Mouse (Mus musculus) cerebellum, adult 2 months (tissue): ENCODE data around the gene Tspo. TPM values are rescaled to one million over a fixed set of nuclear protein-coding genes. Genes with fewer than 3 reads are reported as not detected.

ENCODE experiments used
- DNase-seq, 2 experiments: peaks; one replicate each; pipeline ENCODE4 v3.0.0; 2021
- H3K27ac ChIP-seq: fragments of 200-500 bp; 2 replicates; pipeline ENCODE4 v1.5.1; 2012; ENCODE audit warnings: low read length, control low read depth, inconsistent platforms; ENCODE audit not compliant: insufficient read depth
- H3K27me3 ChIP-seq: fragments of 200-500 bp; 2 replicates; pipeline ENCODE4 v1.6.1; 2012; ENCODE audit warnings: inconsistent platforms, mild to moderate bottlenecking, low read length, moderate library complexity; ENCODE audit not compliant: control insufficient read depth, insufficient read depth
- H3K4me1 ChIP-seq: fragments of 200-500 bp; 2 replicates; pipeline ENCODE4 v1.6.1; 2011; ENCODE audit warnings: low read length; ENCODE audit not compliant: control insufficient read depth, insufficient read depth
- H3K4me3 ChIP-seq: fragments of 200-500 bp; replicated peaks from 2 replicates; pipeline ENCODE3; 2011; ENCODE audit warnings: mild to moderate bottlenecking, low read depth, low read length, control low read depth; ENCODE audit not compliant: insufficient read depth
- CTCF ChIP-seq: fragments of 200-500 bp; IDR thresholded peaks from 2 replicates; pipeline ENCODE4 v1.5.1; 2011; ENCODE audit warnings: low read depth, mild to moderate bottlenecking, control low read depth, low read length, moderate library complexity, borderline replicate concordance; ENCODE audit not compliant: insufficient read depth
- POLR2A ChIP-seq: fragments of 200-500 bp; IDR thresholded peaks from 2 replicates; pipeline ENCODE4 v1.6.1; 2011; ENCODE audit warnings: low read length, control low read depth, borderline replicate concordance; ENCODE audit not compliant: insufficient read depth
- WGBS: fragments of 180-500 bp; shearing (Covaris S2); methylation state at CpG from one replicate; pipeline ENCODE4 v1.1.7; 2018; 5-methylcytosine and 5-hydroxymethylcytosine counted together
- polyA plus RNA-seq: library from polyadenylated mRNA; depleted of rRNA; stranded (reverse); fragments of >200 nt; gene quantifications from 2 replicates; pipeline ENCODE4 v1.2.3, GENCODE M21; 2012

The Tspo gene
- polyA plus RNA-seq, 1 experiment, result 12.2 TPM

GRCm38 (mm10) chr15:83532606-83533005 is 30.8 kb upstream of the Tspo start:
- Histone ChIP-seq H3K27me3 (no peaks in the 10 kb centered on the region; the same call in 1 of the 2 replicates), H3K4me3 (no peak overlapping the region), H3K27ac (no peak overlapping the region), H3K4me1 (no peaks in the 10 kb centered on the region; the same call in 1 of the 2 replicates)
- no peak for DNase-seq
- WGBS, result 81% methylated on average over 7 of the region's 7 CpGs
- no peak for TF ChIP-seq CTCF
- TF ChIP-seq POLR2A, result no peak

GRCm38 (mm10) chr15:83534960-83535889 is 28.2 kb upstream of the Tspo start:
- no peak overlapping the region for H3K4me3 ChIP-seq
- H3K27me3 ChIP-seq, result no peaks in the 10 kb centered on the region
- no peaks in the 10 kb centered on the region; the same call in 1 of the 2 replicates for H3K4me1 ChIP-seq
- no peak for TF ChIP-seq CTCF
- no peak for TF ChIP-seq POLR2A
- WGBS, result 72% methylated on average over 17 of the region's 17 CpGs
- no peak overlapping the region for H3K27ac ChIP-seq
- no peak for DNase-seq

DNA sequence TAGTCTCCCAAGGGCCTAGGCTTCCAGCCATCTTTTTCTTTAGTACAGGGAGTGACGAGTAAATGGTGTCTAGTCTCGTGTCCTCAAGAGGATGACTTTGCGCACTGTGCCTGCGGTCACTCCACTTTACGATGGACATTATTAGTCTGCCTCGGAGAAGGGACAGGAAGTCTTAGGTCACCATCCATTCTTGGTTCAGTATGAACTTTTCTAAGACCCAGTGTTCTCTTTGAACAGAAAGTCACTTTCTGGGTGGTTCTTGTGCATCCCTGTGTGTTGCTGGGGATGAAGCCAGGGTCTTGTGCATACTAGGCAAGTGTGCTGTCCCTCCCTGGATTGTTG is 27.5 kb upstream of the Tspo start:
- Histone ChIP-seq H3K4me3 (no peak overlapping the region), H3K27ac (no peak overlapping the region), H3K4me1 (no peaks in the 10 kb centered on the region; the same call in 1 of the 2 replicates), H3K27me3 (no peaks in the 10 kb centered on the region)
- 92% methylated on average over 6 of the region's 6 CpGs for WGBS
- DNase-seq, result no peak
- TF ChIP-seq POLR2A (no peak), CTCF (no peak)

GRCm38 (mm10) chr15:83538855-83539254 is 24.5 kb upstream of the Tspo start:
- TF ChIP-seq CTCF (no peak), POLR2A (no peak)
- Histone ChIP-seq H3K4me1 (no peaks in the 10 kb centered on the region; the same call in 1 of the 2 replicates), H3K4me3 (no peak overlapping the region), H3K27me3 (no peaks in the 10 kb centered on the region), H3K27ac (no peak overlapping the region)
- no peak for DNase-seq
- WGBS, result 98% methylated on average over 2 of the region's 2 CpGs

GRCm38 (mm10) chr15:83539905-83540304 is 23.5 kb upstream of the Tspo start:
- DNase-seq, result no peak
- TF ChIP-seq CTCF, result no peak
- no peak for TF ChIP-seq POLR2A
- H3K27me3 ChIP-seq, result no peaks in the 10 kb centered on the region
- H3K4me1 ChIP-seq, result no peaks in the 10 kb centered on the region; the same call in 1 of the 2 replicates
- H3K27ac ChIP-seq, result no peak overlapping the region
- no peak overlapping the region for H3K4me3 ChIP-seq
- WGBS, result 45% methylated on average over 4 of the region's 4 CpGs

DNA sequence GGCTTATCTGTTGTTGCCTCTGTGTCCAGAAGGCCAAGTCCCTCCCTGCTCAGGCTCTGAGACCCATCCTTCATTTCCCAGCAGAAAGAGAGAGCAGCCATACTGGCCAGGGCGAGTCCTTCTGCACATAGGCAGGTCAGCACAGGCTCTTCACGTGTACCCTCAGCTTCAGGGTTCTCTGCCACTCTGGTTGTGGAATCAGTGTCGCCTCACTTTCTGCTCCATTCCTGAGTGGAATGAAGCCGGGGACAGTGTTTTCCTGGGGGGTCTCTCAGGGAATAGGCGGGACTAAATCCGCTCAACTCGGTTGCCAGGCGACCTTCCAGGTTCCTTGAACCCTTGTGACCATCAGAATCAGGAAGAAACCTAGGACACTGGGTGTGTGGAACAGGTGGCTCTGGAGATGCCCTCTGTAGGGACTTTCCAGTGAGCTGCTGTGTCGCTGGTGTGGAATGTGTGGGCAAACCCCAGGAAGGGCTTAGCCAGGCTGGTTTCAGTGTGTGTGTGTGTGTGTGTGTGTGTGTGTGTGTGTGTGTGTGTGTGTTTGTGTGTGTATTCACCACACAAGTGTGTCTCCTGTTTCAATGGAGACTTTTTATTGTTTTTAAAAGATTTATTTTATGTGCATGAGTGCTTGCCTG is 21.6 kb upstream of the Tspo start:
- H3K27me3 ChIP-seq, result no peaks in the 10 kb centered on the region
- WGBS, result 75% methylated on average over 9 of the region's 9 CpGs
- TF ChIP-seq CTCF, result no peak
- H3K4me3 ChIP-seq, result no peak overlapping the region
- DNase-seq, result no peak
- H3K27ac ChIP-seq, result no peak overlapping the region
- H3K4me1 ChIP-seq, result no peaks in the 10 kb centered on the region

DNA sequence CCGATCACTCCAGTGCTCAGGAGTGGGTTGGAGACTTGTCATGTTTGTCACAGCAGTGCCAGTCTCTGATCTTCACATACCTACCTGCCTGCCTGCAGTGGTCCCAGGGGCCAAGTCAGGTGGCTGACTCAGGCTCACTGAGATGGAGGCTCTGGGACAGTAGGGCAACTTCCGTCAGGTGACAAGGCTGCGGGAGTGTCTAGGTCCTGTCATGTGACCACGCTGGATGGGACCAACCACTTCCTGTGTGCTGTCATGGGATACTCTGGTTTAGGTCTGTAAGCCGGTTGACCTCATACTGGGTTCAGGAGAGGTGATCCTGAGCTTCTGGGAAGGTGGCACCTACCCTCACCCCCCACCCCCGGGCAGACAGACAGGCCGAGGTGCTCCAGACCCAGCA is 17.4 kb upstream of the Tspo start:
- H3K4me1 ChIP-seq, result peaks cover 7% of the 10 kb centered on the region
- no peak for TF ChIP-seq CTCF
- TF ChIP-seq POLR2A, result no peak

DNA sequence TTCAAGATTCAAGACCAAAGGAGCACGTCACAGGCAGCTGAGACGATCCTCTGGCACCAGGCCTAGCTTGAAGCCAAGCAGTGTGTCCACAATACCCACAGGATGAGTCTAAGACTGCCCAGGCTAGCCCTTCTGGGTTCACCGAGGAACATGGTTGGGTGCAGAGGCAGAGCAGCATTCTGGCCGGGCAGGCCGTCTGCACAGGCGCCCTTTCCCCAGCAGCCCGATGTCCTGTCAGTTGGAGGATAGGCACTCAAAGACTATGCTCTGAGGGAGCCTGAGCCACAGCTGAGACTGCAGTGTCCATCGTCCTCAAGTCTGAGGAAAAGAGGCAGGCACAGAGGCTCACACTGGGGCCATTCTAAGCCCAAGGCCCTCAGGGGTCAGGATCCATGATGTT is 16.2 kb upstream of the Tspo start:
- H3K27ac ChIP-seq, result no peak overlapping the region
- WGBS, result 91% methylated on average over 8 of the region's 8 CpGs
- H3K4me3 ChIP-seq, result no peak overlapping the region
- no peak for DNase-seq
- no peak for TF ChIP-seq POLR2A
- TF ChIP-seq CTCF, result no peak
- peaks cover 7% of the 10 kb centered on the region for H3K4me1 ChIP-seq
- no peaks in the 10 kb centered on the region for H3K27me3 ChIP-seq

More for the DNA sequence above, 17.4 kb upstream of the Tspo start:
- Histone ChIP-seq H3K4me3 (no peak overlapping the region), H3K27ac (no peak overlapping the region), H3K27me3 (no peaks in the 10 kb centered on the region)
- 94% methylated on average over 7 of the region's 7 CpGs for WGBS
- no peak for DNase-seq
